Mouse (Mus musculus): ENCODE data around the gene Rfc2. TPM values are rescaled to one million over a fixed set of nuclear protein-coding genes. Genes with fewer than 3 reads are reported as not detected.

The Rfc2 gene
- total RNA-seq, 2 experiments from 2014 or later: 18.8 to 25.7 TPM

- DNase-seq: no peak
These were observed 28.9 kb downstream of the Rfc2 start for GRCm38 (mm10) chr5:134609916-134610643.

GRCm38 (mm10) chr5:134611810-134612521 is 30.8 kb downstream of the Rfc2 start:
- no peak for DNase-seq

- no peak for DNase-seq
These were observed 32.6 kb downstream of the Rfc2 start for GRCm38 (mm10) chr5:134613727-134614126.

GRCm38 (mm10) chr5:134614296-134614695 is 33.1 kb downstream of the Rfc2 start:
- no peak for DNase-seq

- no peak for DNase-seq
These were observed 33.6 kb downstream of the Rfc2 start, which contains the start of gene Lat2 for GRCm38 (mm10) chr5:134614802-134615201. TSS of gene Lat2 (minus strand) at chr5:134615025.

- no peak for DNase-seq
These were observed 34.2 kb downstream of the Rfc2 start for GRCm38 (mm10) chr5:134615380-134615779.

GRCm38 (mm10) chr5:134615780-134616179 is 34.6 kb downstream of the Rfc2 start:
- no peak for DNase-seq

- DNase-seq: peak; percentile 71
These were observed 35.9 kb downstream of the Rfc2 start for GRCm38 (mm10) chr5:134617071-134617470.

GRCm38 (mm10) chr5:134620457-134620856 is 39.3 kb downstream of the Rfc2 start:
- no peak for DNase-seq

- DNase-seq: no peak
These were observed 40.0 kb downstream of the Rfc2 start for GRCm38 (mm10) chr5:134621099-134621640.

- DNase-seq: no peak
These were observed 40.9 kb downstream of the Rfc2 start for GRCm38 (mm10) chr5:134622069-134622468.

- no peak for DNase-seq
These were observed 48.3 kb downstream of the Rfc2 start for GRCm38 (mm10) chr5:134629508-134629907.

GRCm38 (mm10) chr5:134630835-134631234 is 49.7 kb downstream of the Rfc2 start:
- DNase-seq: no peak

- no peak for DNase-seq
These were observed 51.7 kb downstream of the Rfc2 start for GRCm38 (mm10) chr5:134632841-134633240.

- DNase-seq: no peak
These were observed 56.7 kb downstream of the Rfc2 start for GRCm38 (mm10) chr5:134637820-134638367.

GRCm38 (mm10) chr5:134638461-134639268 is 57.5 kb downstream of the Rfc2 start:
- DNase-seq: no peak

- peak; percentile 98 for DNase-seq
These were observed 58.1 kb downstream of the Rfc2 start, which contains the start of gene Eif4h for GRCm38 (mm10) chr5:134639269-134639682. TSS of gene Eif4h (minus strand) at chr5:134639490.

GRCm38 (mm10) chr5:134640371-134640770 is 59.2 kb downstream of the Rfc2 start:
- DNase-seq: no peak

- DNase-seq: no peak
These were observed 63.0 kb downstream of the Rfc2 start for GRCm38 (mm10) chr5:134644121-134644520.

GRCm38 (mm10) chr5:134644643-134645118 is 63.5 kb downstream of the Rfc2 start:
- DNase-seq: no peak

GRCm38 (mm10) chr5:134646461-134646860 is 65.3 kb downstream of the Rfc2 start:
- DNase-seq: no peak

GRCm38 (mm10) chr5:134647394-134647793 is 66.2 kb downstream of the Rfc2 start:
- DNase-seq: no peak

All from gastrocnemius, postnatal 10 days (tissue).